Mouse (Mus musculus) urinary bladder, postnatal 36 days (tissue): Measurements from ENCODE around the gene Apba1.
A peak's percentile ranks its signal among the peaks of the same experiment; 100 is the strongest.

Source experiments
- DNase-seq, 2 experiments: peaks; one replicate each; pipeline ENCODE4 v3.0.0; 2022; ENCODE audit warnings: low spot score in 2 of 2, mixed read lengths in 1 of 2

Gene Apba1

DNA sequence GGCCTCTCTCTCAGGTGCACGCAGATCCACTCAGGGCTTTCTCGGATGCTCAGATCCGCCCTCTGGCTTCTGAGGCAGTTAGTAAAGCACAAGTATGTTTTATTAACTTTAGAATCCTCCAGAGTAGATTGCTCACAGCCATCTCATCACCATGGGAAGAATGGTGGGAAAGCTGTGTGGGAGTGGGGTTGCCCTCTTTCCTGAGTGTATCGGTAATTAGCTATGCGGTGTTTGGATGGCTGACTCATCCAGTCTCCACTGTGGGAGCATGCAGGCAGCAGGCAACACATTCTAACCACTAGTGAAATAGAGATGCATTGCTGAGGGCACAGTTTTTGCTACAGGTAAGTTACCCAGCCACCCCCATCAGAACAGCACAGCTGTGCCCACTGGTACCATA, 172.1 kb downstream of the Apba1 start:
- no peak for DNase-seq

- no peak for DNase-seq
Measured at GRCm38 (mm10) chr19:23941422-23941949, 182.8 kb downstream of the Apba1 start.

GRCm38 (mm10) chr19:23942886-23943285, 184.2 kb downstream of the Apba1 start:
- DNase-seq = no peak

DNA sequence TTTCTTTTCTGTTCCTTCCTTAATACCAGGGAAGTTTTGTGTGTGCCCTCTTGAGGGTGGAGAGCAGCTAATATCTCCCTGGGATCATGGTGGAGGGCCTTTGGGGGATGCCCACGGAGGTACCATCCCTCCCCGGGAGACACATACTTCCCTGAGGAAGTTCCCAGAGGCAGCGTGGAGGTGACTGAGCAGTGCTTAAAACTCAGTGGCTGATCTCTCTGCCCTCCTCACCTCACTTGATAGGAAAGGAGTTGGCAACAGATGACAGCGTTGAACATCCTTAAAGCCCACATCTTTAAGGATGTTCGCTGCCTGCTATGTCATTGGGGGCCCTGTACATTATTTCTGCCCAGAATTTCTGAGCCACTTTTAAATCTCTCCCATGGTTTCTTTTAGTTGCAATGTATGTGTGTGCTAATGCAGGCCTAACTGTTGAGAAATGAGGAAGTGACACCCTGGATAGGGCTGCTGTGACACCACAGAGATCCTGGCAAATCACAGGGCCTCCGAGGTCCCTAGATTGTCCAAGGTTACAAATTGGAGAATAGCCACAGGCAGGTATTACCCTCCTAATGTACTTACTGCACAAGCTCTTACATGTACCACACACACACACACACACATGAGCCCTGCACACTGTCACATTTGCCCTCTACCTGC, 187.5 kb downstream of the Apba1 start:
- no peak for DNase-seq

GRCm38 (mm10) chr19:23946751-23947150, 188.1 kb downstream of the Apba1 start:
- no peak for DNase-seq

- no peak for DNase-seq
Measured at GRCm38 (mm10) chr19:23947871-23948270, 189.2 kb downstream of the Apba1 start.

GRCm38 (mm10) chr19:23948301-23949000, 189.8 kb downstream of the Apba1 start:
- no peak for DNase-seq

GRCm38 (mm10) chr19:23955461-23955860, 196.8 kb downstream of the Apba1 start:
- DNase-seq = no peak

DNA sequence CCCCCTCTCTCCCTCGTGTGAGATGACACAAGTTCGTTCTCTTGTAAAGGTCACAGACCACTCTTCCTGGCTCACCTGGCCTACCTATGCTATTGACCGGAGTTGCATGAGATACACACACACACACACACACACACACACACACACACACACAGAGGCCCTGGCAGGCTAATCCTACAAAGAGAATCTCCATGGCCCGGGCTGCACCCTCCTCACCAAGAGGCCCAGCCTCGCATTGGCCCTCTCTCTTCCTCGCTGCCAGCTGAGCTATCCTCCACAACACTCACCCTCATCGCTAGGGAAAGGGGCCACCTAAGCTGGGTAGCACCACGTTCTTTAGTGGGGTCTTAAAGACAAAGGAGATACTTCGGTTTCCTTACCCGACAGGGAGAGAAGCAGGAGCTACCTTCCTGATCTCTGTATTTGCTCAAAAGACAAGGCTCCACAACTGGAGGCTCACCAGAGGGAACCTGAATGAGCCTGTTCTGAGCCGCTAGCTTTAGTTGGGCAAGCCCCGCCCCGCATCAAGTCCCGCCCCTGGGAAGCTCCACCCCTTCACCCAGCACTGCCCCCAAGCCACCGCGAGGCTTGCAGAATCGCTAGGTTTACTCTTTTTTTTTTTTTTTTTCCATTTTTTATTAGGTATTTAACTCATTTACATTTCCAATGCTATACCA, 197.8 kb downstream of the Apba1 start:
- DNase-seq = no peak

GRCm38 (mm10) chr19:23957563-23957962, 198.9 kb downstream of the Apba1 start:
- DNase-seq = no peak

DNA sequence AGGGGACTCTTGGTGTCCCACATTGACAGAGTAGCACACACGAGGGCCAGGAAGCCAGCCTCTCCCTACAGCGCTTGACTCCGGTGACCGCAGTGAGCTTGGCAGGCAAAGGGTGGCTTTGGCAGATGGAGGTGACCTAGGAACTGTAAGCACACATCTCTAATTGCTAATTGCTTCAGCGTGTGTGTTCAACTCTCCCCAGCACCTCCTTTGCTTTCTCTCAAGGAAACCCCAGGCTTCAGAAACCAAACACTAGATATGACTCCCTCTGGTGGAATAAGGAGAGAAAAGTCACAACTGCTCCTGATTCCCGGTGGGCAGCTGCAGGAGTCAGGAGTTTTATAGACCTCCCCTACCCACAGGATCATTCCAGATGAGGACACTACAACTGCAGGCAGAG, 200.2 kb downstream of the Apba1 start:
- no peak for DNase-seq

- no peak for DNase-seq
Measured at GRCm38 (mm10) chr19:23959870-23960269, 201.2 kb downstream of the Apba1 start.

- DNase-seq = no peak
Measured at GRCm38 (mm10) chr19:23960275-23960674, 201.6 kb downstream of the Apba1 start.

DNA sequence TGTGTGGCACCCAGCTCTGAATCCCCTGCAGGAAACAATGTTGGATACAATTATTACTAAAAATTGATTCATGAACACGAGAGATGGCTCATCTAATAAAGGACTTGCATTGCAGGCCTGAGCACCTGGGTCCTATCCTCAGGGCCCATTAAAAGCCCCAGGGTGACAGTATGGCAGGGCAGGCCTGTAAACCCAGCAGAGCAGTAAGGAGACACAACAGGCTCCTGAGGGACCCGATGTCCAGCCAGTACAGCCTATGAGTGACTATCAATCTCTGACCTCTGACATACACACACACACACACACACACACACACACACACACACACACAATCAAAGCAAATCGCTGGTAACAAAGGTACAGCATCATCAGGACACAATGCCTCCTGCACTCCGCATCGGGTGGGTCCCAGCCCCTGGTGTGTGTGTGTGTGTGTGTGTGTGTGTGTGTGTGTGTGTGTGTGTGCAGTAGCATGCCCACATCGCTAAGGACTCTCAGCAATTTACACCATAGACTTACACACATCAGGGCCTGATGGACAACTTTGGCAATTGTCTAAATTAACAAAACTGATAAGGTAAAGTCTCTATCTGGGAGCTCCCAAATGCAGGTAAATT, 202.3 kb downstream of the Apba1 start:
- no peak for DNase-seq

DNA sequence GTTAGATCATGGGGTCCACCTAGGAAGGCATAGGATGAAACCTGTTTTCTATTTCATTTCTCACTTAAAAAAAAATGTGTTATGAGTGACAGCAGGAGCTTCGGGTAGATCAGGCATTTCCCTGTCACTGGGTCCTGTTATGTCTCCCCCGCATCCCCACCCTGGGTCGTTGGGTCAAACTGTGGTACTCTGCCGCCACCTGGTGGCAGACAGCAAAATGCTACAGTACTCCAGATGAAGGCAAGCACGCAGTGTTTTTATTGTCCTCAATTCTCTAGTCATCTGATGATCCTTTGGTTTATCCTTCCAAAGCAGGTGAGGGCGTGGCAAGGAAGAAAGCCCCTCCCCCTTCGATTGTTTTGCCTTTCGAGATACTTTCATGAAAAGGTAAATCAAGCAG, 202.8 kb downstream of the Apba1 start:
- DNase-seq = peak; percentile 57 to 64

DNA sequence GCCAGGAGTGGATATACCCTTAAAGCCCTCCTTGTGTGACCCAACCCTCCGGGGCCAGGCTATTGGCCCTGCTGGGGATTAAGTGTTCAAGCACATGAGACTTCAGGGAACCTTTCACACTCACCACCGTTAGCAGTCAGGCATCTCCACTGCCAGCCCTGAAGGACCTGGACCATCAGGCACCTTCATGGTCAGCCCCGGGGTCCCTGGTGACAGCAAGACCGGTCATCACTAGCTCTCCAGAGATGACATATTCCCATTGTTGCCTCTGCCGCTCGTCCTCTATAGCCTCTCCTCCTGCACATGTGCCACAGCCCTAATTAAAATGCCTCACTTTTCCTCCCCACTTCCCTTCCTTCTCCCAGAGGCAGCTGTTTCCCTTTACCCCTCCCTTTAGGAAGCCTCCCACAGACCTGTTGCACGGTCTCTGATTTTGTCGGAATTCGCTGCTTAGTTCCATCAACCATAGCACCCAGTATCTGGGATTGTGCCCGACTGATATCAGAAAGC, 205.8 kb downstream of the Apba1 start:
- DNase-seq = no peak

- DNase-seq = no peak
Measured at GRCm38 (mm10) chr19:23966376-23966775, 207.7 kb downstream of the Apba1 start.

- DNase-seq = peak; percentile 60 to 70
Measured at GRCm38 (mm10) chr19:23967156-23967555, 208.5 kb downstream of the Apba1 start.

GRCm38 (mm10) chr19:23968125-23968861, 209.6 kb downstream of the Apba1 start:
- DNase-seq = no peak

DNA sequence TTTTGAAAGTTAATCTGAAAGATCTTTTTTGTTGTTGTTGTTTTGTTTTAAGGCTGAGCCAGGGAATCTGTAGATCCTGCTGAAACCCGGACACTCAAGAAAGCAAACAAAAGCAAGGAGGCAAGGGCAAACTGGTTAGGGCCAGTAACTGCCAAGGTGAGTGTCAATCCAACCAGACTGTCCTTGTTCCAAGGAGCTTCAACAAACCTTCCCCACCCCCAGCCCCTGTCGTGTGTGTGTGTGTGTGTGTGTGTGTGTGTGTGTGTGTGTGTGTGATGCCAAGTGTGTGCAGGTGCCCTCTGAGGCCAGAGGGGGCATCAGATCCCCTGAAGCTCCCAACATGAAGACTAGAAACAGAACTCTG, 210.2 kb downstream of the Apba1 start:
- no peak for DNase-seq

DNA sequence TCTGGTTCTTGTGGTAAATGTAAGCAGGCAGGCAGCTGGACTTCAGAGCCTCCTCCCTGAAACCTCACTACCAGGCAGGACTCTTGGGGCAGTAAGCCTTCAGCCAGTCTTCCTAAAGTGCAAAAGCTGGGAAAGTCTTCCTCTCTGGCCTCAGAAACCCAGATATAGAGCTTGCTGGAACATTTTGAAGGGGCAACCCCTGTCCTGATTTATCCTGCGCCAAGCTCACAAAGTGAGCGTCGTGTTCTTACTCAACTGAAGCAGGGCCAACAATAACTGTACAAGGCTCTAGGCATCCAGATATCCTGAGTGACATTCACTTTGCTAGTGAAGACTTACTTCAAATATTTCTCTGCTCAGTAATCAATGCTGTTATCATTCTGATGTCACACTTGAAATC, 211.7 kb downstream of the Apba1 start:
- no peak for DNase-seq
